Mouse (Mus musculus) MEL (cell line): ENCODE data around the gene Grm7. TPM values are rescaled to one million over a fixed set of nuclear protein-coding genes. Genes with fewer than 3 reads are reported as not detected.

Source experiments
- DNase-seq: peaks from one replicate; pipeline ENCODE4 v3.0.0; 2011; ENCODE audit warnings: low read depth, low spot score
- H3K27ac ChIP-seq: 2 replicates; pipeline ENCODE4 v1.5.1; 2012; ENCODE audit warnings: low read depth, mild to moderate bottlenecking, control low read depth, low read length, moderate library complexity; ENCODE audit not compliant: control insufficient read depth
- H3K27me3 ChIP-seq, 2 experiments: fragments of 150-350 bp in 1 of 2; sonication (generic) in 1 of 2; 2 replicates each; pipeline ENCODE4 v1.6.1; 2012; ENCODE audit warnings: low read length in 2 of 2, mild to moderate bottlenecking in 2 of 2, improper control_type of control experiment in 1 of 2, moderate library complexity in 1 of 2; ENCODE audit not compliant: insufficient read depth in 2 of 2, control insufficient read depth in 1 of 2
- H3K36me3 ChIP-seq, 2 experiments: 2 replicates each; pipeline ENCODE4 v1.6.1; 2012 to 2014; ENCODE audit warnings: low read length in 2 of 2, improper control_type of control experiment in 1 of 2, inconsistent platforms in 1 of 2, mild to moderate bottlenecking in 1 of 2; ENCODE audit not compliant: insufficient read depth in 2 of 2, control insufficient read depth in 1 of 2
- H3K4me1 ChIP-seq, 2 experiments: fragments of 150-350 bp in 1 of 2; sonication (generic) in 1 of 2; 2 replicates each; pipeline ENCODE4 v1.6.1; 2012; ENCODE audit warnings: low read length in 2 of 2, improper control_type of control experiment in 1 of 2, mild to moderate bottlenecking in 1 of 2; ENCODE audit not compliant: insufficient read depth in 2 of 2, control insufficient read depth in 1 of 2
- H3K4me3 ChIP-seq, 2 experiments: fragments of 150-350 bp in 1 of 2; sonication (generic) in 1 of 2; 2 replicates each; pipeline ENCODE4 v1.5.1; 2012; ENCODE audit warnings: low read depth in 2 of 2, low read length in 2 of 2, mild to moderate bottlenecking in 2 of 2, moderate library complexity in 2 of 2, control low read depth in 1 of 2, improper control_type of control experiment in 1 of 2; ENCODE audit not compliant: control insufficient read depth in 1 of 2, insufficient read depth in 1 of 2
- H3K79me2 ChIP-seq: 2 replicates; pipeline ENCODE4 v1.6.1; 2012; ENCODE audit warnings: mild to moderate bottlenecking, low read length, moderate library complexity; ENCODE audit not compliant: control insufficient read depth, poor library complexity, insufficient read depth
- H3K9ac ChIP-seq: 2 replicates; pipeline ENCODE4 v1.6.1; 2012; ENCODE audit warnings: low read depth, mild to moderate bottlenecking, control low read depth, low read length, moderate library complexity; ENCODE audit not compliant: control insufficient read depth, poor library complexity, severe bottlenecking
- H3K9me3 ChIP-seq: fragments of 150-350 bp; sonication (generic); replicated peaks from 2 replicates; pipeline ENCODE4 v1.6.1; 2012; ENCODE audit warnings: mild to moderate bottlenecking, low read length, improper control_type of control experiment, moderate library complexity; ENCODE audit not compliant: insufficient read depth
- BHLHE40 ChIP-seq: IDR thresholded peaks from 2 replicates; pipeline ENCODE4 v1.6.1; 2012; ENCODE audit warnings: low read depth, mild to moderate bottlenecking, inconsistent platforms, low read length, improper control_type of control experiment, borderline replicate concordance
- CHD1 ChIP-seq: IDR thresholded peaks from 2 replicates; pipeline ENCODE4 v1.6.1; 2012; ENCODE audit warnings: low read depth, mild to moderate bottlenecking, inconsistent platforms, low read length, improper control_type of control experiment
- CTCF ChIP-seq, 3 experiments: IDR thresholded peaks in 2 of 3; conservative IDR thresholded peaks in 1 of 3; 2 replicates each; pipeline ENCODE4 v1.5.1; 2011 to 2012; ENCODE audit warnings: low read length in 3 of 3, low read depth in 2 of 3, mild to moderate bottlenecking in 2 of 3, improper control_type of control experiment in 1 of 3, inconsistent platforms in 1 of 3, mixed read lengths in 1 of 3, moderate library complexity in 1 of 3; ENCODE audit not compliant: control insufficient read depth in 1 of 3, insufficient read depth in 1 of 3, poor library complexity in 1 of 3, severe bottlenecking in 1 of 3
- ELF1 ChIP-seq: IDR thresholded peaks from 2 replicates; pipeline ENCODE4 v1.6.1; 2014; ENCODE audit warnings: low read depth, mild to moderate bottlenecking, inconsistent platforms, low read length, improper control_type of control experiment, moderate library complexity
- EP300 ChIP-seq, 2 experiments: IDR thresholded peaks; 2 replicates each; pipeline ENCODE4 v1.6.1; 2011; ENCODE audit warnings: improper control_type of control experiment in 2 of 2, low read length in 2 of 2, low read depth in 1 of 2, mild to moderate bottlenecking in 1 of 2
- ETS1 ChIP-seq: IDR thresholded peaks from 2 replicates; pipeline ENCODE4 v1.6.1; 2012; ENCODE audit warnings: low read depth, mild to moderate bottlenecking, inconsistent platforms, low read length, improper control_type of control experiment, moderate library complexity
- GABPA ChIP-seq: IDR thresholded peaks from 2 replicates; pipeline ENCODE4 v1.6.1; 2012; ENCODE audit warnings: low read depth, mild to moderate bottlenecking, inconsistent platforms, low read length, improper control_type of control experiment, moderate library complexity
- JUND ChIP-seq: IDR thresholded peaks from 2 replicates; pipeline ENCODE4 v1.6.1; 2011; ENCODE audit warnings: low read depth, mild to moderate bottlenecking, improper control_type of control experiment, low read length
- KAT2A ChIP-seq: conservative IDR thresholded peaks from 2 replicates; pipeline ENCODE4 v1.6.1; 2012; ENCODE audit warnings: low read depth, low read length, improper control_type of control experiment, inconsistent platforms
- MAFK ChIP-seq: IDR thresholded peaks from 2 replicates; pipeline ENCODE4 v1.6.1; 2011; ENCODE audit warnings: low read depth, mild to moderate bottlenecking, low read length, improper control_type of control experiment, borderline replicate concordance
- MAX ChIP-seq: IDR thresholded peaks from 2 replicates; pipeline ENCODE4 v1.6.1; 2011; ENCODE audit warnings: low read length, improper control_type of control experiment
- MAZ ChIP-seq: IDR thresholded peaks from 2 replicates; pipeline ENCODE4 v1.6.1; 2012; ENCODE audit warnings: low read depth, mild to moderate bottlenecking, inconsistent platforms, low read length, improper control_type of control experiment
- MEF2A ChIP-seq: IDR thresholded peaks from 2 replicates; pipeline ENCODE4 v1.6.1; 2014; ENCODE audit warnings: low read depth, mild to moderate bottlenecking, inconsistent platforms, low read length, improper control_type of control experiment; ENCODE audit not compliant: poor library complexity, insufficient replicate concordance, severe bottlenecking; ENCODE audit errors: extremely low read depth
- MYB ChIP-seq: IDR thresholded peaks from 2 replicates; pipeline ENCODE4 v1.6.1; 2011; ENCODE audit warnings: mild to moderate bottlenecking, low read depth, low read length, improper control_type of control experiment
- MYC ChIP-seq: IDR thresholded peaks from 2 replicates; pipeline ENCODE4 v1.6.1; 2011; ENCODE audit warnings: low read depth, mild to moderate bottlenecking, low read length, improper control_type of control experiment, moderate library complexity
- NRF1 ChIP-seq: IDR thresholded peaks from 2 replicates; pipeline ENCODE4 v1.6.1; 2014; ENCODE audit warnings: low read depth, mild to moderate bottlenecking, inconsistent platforms, low read length, improper control_type of control experiment, moderate library complexity; ENCODE audit not compliant: poor library complexity, insufficient read depth, severe bottlenecking
- POLR2A ChIP-seq, 2 experiments: IDR thresholded peaks; 2 replicates each; pipeline ENCODE4 v1.6.1; 2011 to 2012; ENCODE audit warnings: low read length in 2 of 2, mild to moderate bottlenecking in 2 of 2, control low read depth in 1 of 2, improper control_type of control experiment in 1 of 2, low read depth in 1 of 2, moderate library complexity in 1 of 2; ENCODE audit not compliant: control insufficient read depth in 1 of 2, insufficient read depth in 1 of 2, poor library complexity in 1 of 2
- POLR2AphosphoS2 ChIP-seq: IDR thresholded peaks from 2 replicates; pipeline ENCODE4 v1.6.1; 2011; ENCODE audit warnings: low read length, improper control_type of control experiment
- POLR2AphosphoS5 ChIP-seq: IDR thresholded peaks from 2 replicates; pipeline ENCODE4 v1.6.1; 2012; ENCODE audit warnings: low read depth, borderline replicate concordance, mild to moderate bottlenecking, inconsistent platforms, low read length, moderate library complexity, mixed read lengths
- RAD21 ChIP-seq: IDR thresholded peaks from 2 replicates; pipeline ENCODE4 v1.6.1; 2011; ENCODE audit warnings: mild to moderate bottlenecking, low read depth, low read length, improper control_type of control experiment
- RCOR1 ChIP-seq: IDR thresholded peaks from 2 replicates; pipeline ENCODE4 v1.6.1; 2012; ENCODE audit warnings: low read depth, mild to moderate bottlenecking, inconsistent platforms, low read length, improper control_type of control experiment
- SIN3A ChIP-seq: IDR thresholded peaks from 2 replicates; pipeline ENCODE4 v1.6.1; 2012; ENCODE audit warnings: low read length, improper control_type of control experiment, inconsistent platforms
- TAL1 ChIP-seq: IDR thresholded peaks from 2 replicates; pipeline ENCODE4 v1.6.1; 2012; ENCODE audit warnings: mild to moderate bottlenecking, inconsistent platforms, low read length, moderate library complexity, mixed read lengths
- TBP ChIP-seq: IDR thresholded peaks from 2 replicates; pipeline ENCODE4 v1.8.0; 2011; ENCODE audit warnings: low read depth, low read length, improper control_type of control experiment
- TCF12 ChIP-seq: IDR thresholded peaks from 2 replicates; pipeline ENCODE4 v1.6.1; 2014; ENCODE audit warnings: low read depth, mild to moderate bottlenecking, inconsistent platforms, low read length, improper control_type of control experiment, moderate library complexity
- UBTF ChIP-seq: IDR thresholded peaks from 2 replicates; pipeline ENCODE4 v1.6.1; 2012; ENCODE audit warnings: low read depth, mild to moderate bottlenecking, inconsistent platforms, low read length, improper control_type of control experiment, moderate library complexity, borderline replicate concordance; ENCODE audit not compliant: insufficient read depth
- USF1 ChIP-seq: IDR thresholded peaks from 2 replicates; pipeline ENCODE4 v1.6.1; 2014; ENCODE audit warnings: low read depth, mild to moderate bottlenecking, inconsistent platforms, low read length, improper control_type of control experiment, moderate library complexity
- ZC3H11A ChIP-seq: IDR thresholded peaks from 2 replicates; pipeline ENCODE4 v1.6.1; 2012; ENCODE audit warnings: low read depth, mild to moderate bottlenecking, inconsistent platforms, low read length, improper control_type of control experiment
- polyA plus RNA-seq, 2 experiments: library from polyadenylated mRNA; stranded (reverse) in 1 of 2; unstranded in 1 of 2; fragments of >175 nt in 1 of 2; fragments of >200 nt in 1 of 2; gene quantifications; 2 replicates each; pipeline versions ENCODE4 v1.2.1 to v1.2.4; 2012; ENCODE audit warnings: low replicate concordance in 2 of 2, low read depth in 1 of 2; ENCODE audit not compliant: insufficient read length in 2 of 2, insufficient read depth in 1 of 2, missing spikeins in 1 of 2
- total RNA-seq: library from RNA; depleted of rRNA; stranded (reverse); fragments of 300-350 nt; gene quantifications from 2 replicates; pipeline ENCODE4 v1.2.3, GENCODE M21; 2012

The Grm7 gene
- total and polyA plus RNA-seq, 3 experiments, result not detected

DNA sequence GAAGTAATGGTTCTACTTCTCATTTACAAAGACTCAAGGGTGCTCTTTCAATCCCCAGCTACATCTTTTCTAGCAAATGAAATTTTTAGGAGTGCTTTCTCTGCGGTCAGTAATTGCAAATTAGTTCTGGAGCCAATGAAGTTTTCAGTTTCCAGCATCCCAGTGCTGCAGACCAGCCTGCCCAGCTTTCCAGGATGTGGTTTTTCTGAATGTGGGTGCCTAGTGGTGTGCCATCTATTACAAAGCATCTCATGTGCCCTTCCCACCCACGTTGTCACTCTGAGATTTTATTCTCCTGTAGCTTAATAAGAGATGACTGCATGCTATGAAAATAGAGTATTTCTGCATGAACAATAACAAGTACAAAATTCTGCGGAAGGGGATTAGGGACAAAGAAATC is 612.9 kb downstream of the Grm7 start:
- no peak for TF ChIP-seq NRF1
- TF ChIP-seq EP300 (IDR thresholded peaks at IDR 0.05; ENCODE audit: low read depth in 1 of 2, low read length in 2 of 2), result no peak
- no peak for TF ChIP-seq MYC
- TF ChIP-seq CHD1, result no peak
- TF ChIP-seq ELF1, result no peak
- no peak for TF ChIP-seq TCF12
- TF ChIP-seq ZC3H11A, result no peak
- TF ChIP-seq USF1, result no peak
- no peak for TF ChIP-seq JUND
- no peak for TF ChIP-seq GABPA
- TF ChIP-seq MEF2A, result no peak
- TF ChIP-seq SIN3A, result no peak
- TF ChIP-seq POLR2AphosphoS2, result no peak
- TF ChIP-seq MAZ, result no peak
- TF ChIP-seq POLR2AphosphoS5, result no peak
- TF ChIP-seq MAFK, result no peak
- TF ChIP-seq TBP, result no peak
- no peak for TF ChIP-seq KAT2A
- H3K27me3 ChIP-seq, result no peaks in the 10 kb centered on the region
- H3K4me1 ChIP-seq, result no peaks in the 10 kb centered on the region
- no peaks in the 10 kb centered on the region for H3K9me3 ChIP-seq
- no peak overlapping the region for H3K9ac ChIP-seq
- H3K4me3 ChIP-seq, result no peak overlapping the region
- H3K79me2 ChIP-seq, result no peaks in the 10 kb centered on the region
- no peak for DNase-seq
- no peak overlapping the region for H3K27ac ChIP-seq
- H3K36me3 ChIP-seq, result no peaks in the 10 kb centered on the region

DNA sequence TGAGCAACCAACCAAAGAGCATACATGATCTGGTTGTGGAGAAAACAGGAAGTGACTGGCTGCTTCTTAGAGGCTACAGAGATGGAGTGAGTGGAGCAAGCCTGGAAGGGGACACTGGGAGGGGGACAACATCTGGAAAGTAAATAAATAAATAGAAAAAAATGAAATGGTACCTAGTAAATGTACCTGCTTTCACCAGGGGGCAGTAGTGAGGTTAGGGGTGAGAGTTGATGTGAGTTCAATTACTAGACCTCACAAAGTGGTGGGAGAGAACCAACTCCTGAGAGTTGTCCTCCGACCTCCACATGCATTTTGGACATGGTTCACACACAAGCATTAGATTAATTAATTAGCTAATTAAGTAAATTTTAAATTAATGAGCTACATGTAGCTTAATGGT is 615.8 kb downstream of the Grm7 start:
- Histone ChIP-seq H3K9me3 (no peaks in the 10 kb centered on the region; the same call in 1 of the 2 replicates), H3K4me3 (no peak overlapping the region), H3K79me2 (no peaks in the 10 kb centered on the region), H3K27me3 (no peaks in the 10 kb centered on the region), H3K27ac (no peak overlapping the region), H3K36me3 (no peaks in the 10 kb centered on the region), H3K9ac (no peak overlapping the region), H3K4me1 (no peaks in the 10 kb centered on the region)
- no peak for DNase-seq
- TF ChIP-seq ZC3H11A, result no peak
- no peak for TF ChIP-seq TCF12
- TF ChIP-seq EP300 (IDR thresholded peaks at IDR 0.05; ENCODE audit: low read depth in 1 of 2, low read length in 2 of 2), result no peak
- no peak for TF ChIP-seq RAD21
- no peak for TF ChIP-seq CTCF (IDR thresholded peaks at IDR 0.05 in 2 of 3, conservative IDR thresholded peaks at IDR 0.05 in 1 of 3; ENCODE audit: control insufficient read depth in 1 of 3, insufficient read depth in 1 of 3, low read depth in 2 of 3, low read length in 3 of 3, poor library complexity in 1 of 3, severe bottlenecking in 1 of 3)
- no peak for TF ChIP-seq UBTF
- TF ChIP-seq ELF1, result no peak
- TF ChIP-seq MEF2A, result no peak
- TF ChIP-seq USF1, result no peak
- TF ChIP-seq ETS1, result no peak
- TF ChIP-seq RCOR1, result no peak
- TF ChIP-seq MYB, result no peak
- no peak for TF ChIP-seq BHLHE40
- no peak for TF ChIP-seq MAX
- TF ChIP-seq POLR2AphosphoS5, result no peak
- no peak for TF ChIP-seq POLR2A (IDR thresholded peaks at IDR 0.05; ENCODE audit: control insufficient read depth in 1 of 2, insufficient read depth in 1 of 2, low read depth in 1 of 2, low read length in 2 of 2, poor library complexity in 1 of 2)
- no peak for TF ChIP-seq TAL1
- TF ChIP-seq, all 39 proteins: peak for 0
